Mouse (Mus musculus): ENCODE measurements around the gene Btbd35f1. TPM values are rescaled to one million over a fixed set of nuclear protein-coding genes. Genes with fewer than 3 reads are reported as not detected.
"Not testable (repeated sequence)": the region's sequence is repeated elsewhere in the genome, so short reads cannot be mapped to it uniquely, and the experiment has no call there.

Gene Btbd35f1
- polyA plus RNA-seq (2014; fragmentation: Nextera tagmentation; extraction: Ambion mirVana): not detected in 2 replicates

DNA sequence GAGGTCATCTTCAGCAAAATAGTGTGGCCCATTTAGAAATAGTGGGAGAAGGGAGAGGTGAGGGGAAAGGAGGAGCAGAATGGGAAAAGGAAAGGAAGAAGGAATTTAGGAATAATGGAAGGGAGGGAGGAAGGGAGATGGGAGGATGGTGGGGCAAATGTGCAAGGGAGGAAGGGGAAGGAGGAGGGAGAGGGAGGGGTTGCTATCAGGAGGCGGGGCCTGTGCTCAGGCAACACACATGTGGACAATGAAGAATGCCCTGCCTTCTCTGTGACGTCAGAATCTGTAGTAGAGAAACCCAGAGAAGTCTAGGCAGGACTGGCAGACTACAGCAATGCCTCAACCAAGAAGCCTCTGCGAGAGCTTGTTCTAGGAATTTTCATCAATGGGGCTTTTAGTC, at the start of gene Btbd35f1:
TSS of gene Btbd35f1 (plus strand) at position 301 of the 400 bp plus-strand sequence.
- H3K27me3 ChIP-seq (replicated peaks; ENCODE audit: control insufficient read depth, insufficient read depth, low read length); H3K27ac ChIP-seq (ENCODE audit: low read depth, low read length): not testable (repeated sequence)
- no CpG with 5 or more reads among the region's 3 CpGs for WGBS

DNA sequence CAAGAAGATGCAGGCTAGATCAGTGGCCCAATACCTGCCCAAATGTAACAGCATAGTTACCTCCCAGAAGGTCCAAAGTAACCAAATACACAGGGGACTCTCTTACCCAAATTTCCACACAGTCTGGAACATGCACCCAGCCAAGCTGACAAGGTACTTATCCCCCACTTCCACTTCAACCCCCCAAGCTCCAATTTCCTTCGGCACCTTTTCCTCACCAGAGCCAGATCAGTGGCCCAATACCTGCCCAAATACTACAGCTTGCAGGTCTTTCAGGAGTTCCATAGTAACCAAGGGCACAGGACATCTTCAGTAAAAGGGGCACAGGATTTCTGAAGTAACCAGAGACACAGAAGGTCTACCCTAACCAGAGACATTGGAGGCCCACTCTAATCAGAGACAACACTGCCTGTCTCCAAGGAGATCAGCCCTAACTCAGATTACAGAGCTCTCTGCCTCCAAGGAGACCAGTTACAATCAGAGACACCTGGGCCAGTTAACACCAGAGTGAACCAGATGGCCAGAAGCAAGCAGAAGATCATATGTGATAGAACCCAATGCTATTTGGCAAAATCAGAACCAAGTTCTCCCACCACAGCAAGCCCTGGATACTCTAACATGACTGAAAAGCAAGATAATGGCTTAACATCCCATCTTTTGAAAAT, 31.2 kb downstream of the Btbd35f1 start:
- H3K4me3 ChIP-seq (ENCODE audit: low read depth, low read length); H3K27me3 ChIP-seq (replicated peaks; ENCODE audit: control insufficient read depth, insufficient read depth, low read length); H3K27ac ChIP-seq (ENCODE audit: low read depth, low read length); DNase-seq (ENCODE audit: low spot score); H3K9me3 ChIP-seq (ENCODE audit: control insufficient read depth, low read length); H3K36me3 ChIP-seq (ENCODE audit: control insufficient read depth, insufficient read depth, low read length); ATAC-seq (replicated peaks; ENCODE audit: low FRiP score); H3K9ac ChIP-seq (ENCODE audit: low read depth, low read length); H3K4me1 ChIP-seq (replicated peaks; ENCODE audit: control insufficient read depth, insufficient read depth, low read length); H3K4me2 ChIP-seq: not testable (repeated sequence)
- 78% methylated on average over 1 of the region's 1 CpGs for WGBS

More for the DNA sequence above, at the start of gene Btbd35f1:
- H3K9me3 ChIP-seq (ENCODE audit: control insufficient read depth, low read length); H3K4me2 ChIP-seq; DNase-seq (ENCODE audit: low spot score); ATAC-seq (replicated peaks; ENCODE audit: low FRiP score); H3K36me3 ChIP-seq (ENCODE audit: control insufficient read depth, insufficient read depth, low read length); H3K9ac ChIP-seq (ENCODE audit: low read depth, low read length); H3K4me3 ChIP-seq (ENCODE audit: low read depth, low read length); H3K4me1 ChIP-seq (replicated peaks; ENCODE audit: control insufficient read depth, insufficient read depth, low read length): not testable (repeated sequence)

DNA sequence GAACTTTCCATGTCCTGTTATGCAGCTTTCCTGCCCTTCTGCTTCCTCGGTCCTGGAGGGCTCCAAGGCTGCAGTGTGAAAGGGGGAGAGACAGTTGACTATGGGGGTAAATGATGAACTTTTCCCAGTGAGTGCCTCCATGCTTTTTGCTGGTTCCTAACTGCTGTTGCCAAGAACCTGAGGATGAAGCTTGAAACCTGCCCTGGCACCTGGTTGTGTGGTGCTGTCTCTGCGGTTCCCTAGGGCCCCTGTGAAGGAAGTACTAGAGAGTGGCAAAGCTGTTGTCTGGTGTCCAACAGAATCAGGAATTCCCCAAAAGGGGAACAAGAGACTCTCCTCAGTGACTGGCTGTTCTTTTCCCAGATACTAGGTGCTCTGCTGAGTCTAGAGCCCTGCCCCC, 41.2 kb downstream of the Btbd35f1 start:
- H3K27ac ChIP-seq (ENCODE audit: low read depth, low read length); H3K4me1 ChIP-seq (replicated peaks; ENCODE audit: control insufficient read depth, insufficient read depth, low read length); H3K4me2 ChIP-seq; DNase-seq (ENCODE audit: low spot score); H3K36me3 ChIP-seq (ENCODE audit: control insufficient read depth, insufficient read depth, low read length); ATAC-seq (replicated peaks; ENCODE audit: low FRiP score); H3K27me3 ChIP-seq (replicated peaks; ENCODE audit: control insufficient read depth, insufficient read depth, low read length); H3K9me3 ChIP-seq (ENCODE audit: control insufficient read depth, low read length); H3K9ac ChIP-seq (ENCODE audit: low read depth, low read length); H3K4me3 ChIP-seq (ENCODE audit: low read depth, low read length): not testable (repeated sequence)
- 67% methylated on average over 1 of the region's 2 CpGs for WGBS

DNA sequence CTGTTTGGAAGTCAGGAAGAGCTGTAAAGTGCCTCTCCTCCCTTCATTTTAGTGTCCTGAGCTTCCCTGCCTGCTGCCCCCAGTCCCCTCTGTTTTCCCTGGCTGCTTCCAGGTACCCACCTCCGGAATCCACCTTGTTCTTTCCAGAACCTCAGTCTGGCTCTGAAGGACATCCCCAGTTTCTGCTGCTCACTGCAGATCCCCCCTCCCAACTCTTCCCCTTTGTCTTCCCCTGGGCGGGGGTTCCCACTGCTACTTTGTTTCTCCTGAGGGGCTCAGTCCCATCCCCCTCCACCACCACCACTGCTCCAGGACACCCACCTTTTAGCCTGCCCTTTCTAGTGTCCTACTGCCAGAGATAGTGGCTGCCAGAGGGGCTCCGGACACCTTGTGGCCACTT, 41.6 kb downstream of the Btbd35f1 start:
- H3K4me1 ChIP-seq (replicated peaks; ENCODE audit: control insufficient read depth, insufficient read depth, low read length); H3K9me3 ChIP-seq (ENCODE audit: control insufficient read depth, low read length); H3K4me3 ChIP-seq (ENCODE audit: low read depth, low read length); H3K36me3 ChIP-seq (ENCODE audit: control insufficient read depth, insufficient read depth, low read length); DNase-seq (ENCODE audit: low spot score); H3K4me2 ChIP-seq; H3K27ac ChIP-seq (ENCODE audit: low read depth, low read length); H3K27me3 ChIP-seq (replicated peaks; ENCODE audit: control insufficient read depth, insufficient read depth, low read length); ATAC-seq (replicated peaks; ENCODE audit: low FRiP score); H3K9ac ChIP-seq (ENCODE audit: low read depth, low read length): not testable (repeated sequence)
- WGBS: 82% methylated on average over 3 of the region's 3 CpGs

Other genes with a start within 250 kb of the Btbd35f1 start
- not detected in 2 replicates for gene Gm5926, start 90.7 kb downstream of the Btbd35f1 start, polyA plus RNA-seq (2014; fragmentation: Nextera tagmentation; extraction: Ambion mirVana)
- gene Btbd35f21, start 166.1 kb downstream of the Btbd35f1 start, polyA plus RNA-seq (2014; fragmentation: Nextera tagmentation; extraction: Ambion mirVana): not detected in 2 replicates

Measured in liver, embryonic 11.5 days (tissue).